Mouse (Mus musculus) thymus, postnatal 10 days (tissue): Measurements from ENCODE around the gene Itgad.

ENCODE experiments used
- DNase-seq, 2 experiments: peaks; one replicate each; pipeline ENCODE4 v3.0.0; 2021; ENCODE audit warnings: low spot score in 2 of 2

Itgad gene

DNA sequence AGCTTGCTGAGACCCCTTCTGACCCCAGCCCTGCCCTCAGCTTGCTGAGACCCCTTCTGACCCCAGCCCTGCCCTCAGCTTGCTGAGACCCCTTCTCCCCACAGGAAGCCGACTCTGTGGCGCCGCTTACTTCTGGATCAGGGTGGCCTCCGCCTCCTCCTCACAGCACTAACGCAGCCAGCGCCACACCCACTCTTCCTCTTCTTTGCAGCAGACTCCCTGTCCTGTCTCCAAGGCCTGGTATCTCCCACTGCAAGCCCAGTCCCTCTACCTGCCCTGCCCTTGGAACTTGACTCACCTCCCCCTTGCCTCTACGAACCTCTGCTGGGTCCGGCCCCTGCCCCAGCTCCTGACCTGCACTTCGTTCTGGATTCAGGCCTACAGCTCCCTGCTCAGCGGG, 89.7 kb downstream of the Itgad start:
- no peak for DNase-seq

DNA sequence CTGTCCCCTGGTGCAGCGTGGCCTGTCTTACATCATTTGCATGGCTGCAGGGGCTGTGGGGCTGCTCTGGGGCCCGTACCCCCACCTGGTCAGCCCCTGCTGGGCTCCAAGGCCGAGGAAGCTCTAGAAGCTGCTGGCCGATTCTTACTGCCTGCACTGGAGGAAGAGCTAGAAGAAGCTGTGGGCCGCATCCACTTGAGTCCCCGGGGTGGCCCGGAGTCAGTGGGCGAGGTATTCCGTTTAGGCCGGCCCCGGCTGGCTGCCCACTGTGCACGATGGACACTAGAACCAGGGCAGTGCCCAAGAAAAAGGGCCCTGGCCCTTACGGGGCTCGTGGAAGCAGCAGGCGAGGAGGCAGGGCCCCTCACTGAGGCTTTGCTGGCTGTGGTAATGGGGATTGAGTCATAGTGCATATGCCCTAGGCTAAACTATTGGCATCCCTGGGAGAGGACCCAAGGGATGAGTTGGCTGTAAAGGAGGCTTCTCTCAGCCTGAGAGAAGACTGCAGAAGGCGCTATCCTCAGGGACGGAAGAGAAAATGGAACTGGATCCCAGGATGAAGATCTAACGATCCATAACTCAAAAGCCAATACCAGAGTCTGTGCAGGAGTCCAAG, 90.3 kb downstream of the Itgad start:
- no peak for DNase-seq

- DNase-seq: no peak
These were observed 91.4 kb downstream of the Itgad start for GRCm38 (mm10) chr7:128245547-128245946.

DNA sequence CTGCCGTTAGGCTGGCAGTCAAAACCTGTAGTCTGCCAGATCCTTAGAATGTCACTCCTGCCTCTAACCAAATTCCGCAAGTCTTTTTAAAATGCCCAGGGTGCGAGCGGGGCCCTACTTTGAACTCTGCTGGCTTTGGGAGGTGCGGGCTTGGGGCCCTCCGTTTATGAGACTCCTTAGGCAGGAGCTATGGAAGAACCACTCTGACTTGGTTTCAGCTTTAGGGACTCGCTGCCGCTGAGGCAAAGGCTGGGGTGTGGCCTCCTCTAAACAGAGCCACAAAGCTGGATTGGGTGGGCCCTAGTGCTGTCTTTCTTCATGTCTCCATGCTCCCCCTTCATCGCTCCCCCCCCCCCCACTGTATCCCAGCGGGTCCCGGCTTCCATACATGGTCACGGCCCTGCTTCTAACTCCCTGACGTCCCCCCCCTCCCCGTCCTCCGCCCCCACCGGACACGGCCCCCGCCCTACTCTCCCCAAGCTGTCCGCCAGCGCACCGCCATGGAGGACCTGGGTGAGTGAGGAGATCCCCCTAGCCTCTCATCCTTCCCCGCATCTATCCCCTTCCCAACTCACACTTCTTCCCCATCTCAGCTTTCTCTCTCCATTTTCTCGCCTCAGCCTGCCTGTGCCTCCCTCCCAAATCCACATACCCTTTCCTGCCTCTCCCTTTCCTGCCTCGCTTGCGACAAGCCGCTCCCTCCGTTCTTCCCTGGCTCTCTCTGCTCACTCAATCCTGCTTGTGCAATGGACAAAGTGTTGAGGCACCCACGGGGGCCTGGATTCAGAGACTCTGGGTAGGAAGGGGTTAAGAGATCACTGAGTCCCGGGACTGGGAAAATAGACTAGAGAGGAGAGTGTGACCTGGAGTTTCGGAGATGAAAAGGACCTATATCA, 92.6 kb downstream of the Itgad start, which contains the start of gene Tgfb1i1:
Tgfb1i1 (plus strand) TSS at position 317 of the 896 bp plus-strand sequence.
- DNase-seq: no peak

DNA sequence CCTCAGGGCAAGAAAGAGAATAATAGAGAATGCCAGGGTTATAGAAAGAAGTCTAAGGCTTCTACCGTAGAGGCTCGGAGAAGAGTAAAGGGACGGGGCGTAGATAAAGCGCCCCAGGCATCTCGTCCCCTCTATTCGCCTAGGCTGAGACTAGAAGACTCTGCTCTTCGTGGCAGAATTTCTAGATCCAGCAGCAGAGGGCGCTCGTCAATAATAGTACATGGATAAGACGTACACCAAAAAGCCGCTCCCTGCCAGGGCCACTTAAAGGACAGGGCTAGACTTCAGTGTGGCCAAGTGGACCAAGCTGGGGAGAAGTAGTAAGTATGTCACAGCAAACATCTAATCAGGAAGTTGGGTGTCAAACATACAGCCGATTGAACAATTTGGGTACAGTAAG, 93.3 kb downstream of the Itgad start:
- peak; percentile 61 to 78 for DNase-seq

- no peak for DNase-seq
These were observed 94.2 kb downstream of the Itgad start for GRCm38 (mm10) chr7:128248081-128249042.

DNA sequence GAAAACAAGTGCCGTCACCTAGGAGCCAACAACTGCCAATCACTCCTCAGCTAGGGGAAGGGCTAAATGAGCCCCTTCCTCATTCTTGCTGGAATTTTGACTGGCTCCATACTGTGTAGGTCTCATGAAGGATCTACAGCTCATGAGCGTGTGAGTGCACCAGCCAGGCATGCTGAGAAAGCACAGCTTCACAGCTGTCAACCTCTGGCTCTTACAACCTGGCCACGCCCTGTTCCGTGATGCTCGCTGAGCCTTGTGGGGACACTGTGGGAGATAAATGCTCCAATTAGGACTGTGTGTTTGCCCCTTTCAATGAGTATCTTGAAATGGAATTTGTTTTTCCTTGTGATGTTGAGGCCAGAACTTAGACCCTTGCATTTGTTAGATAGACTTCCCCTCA, 95.8 kb downstream of the Itgad start:
- no peak for DNase-seq

GRCm38 (mm10) chr7:128251946-128252345, 97.8 kb downstream of the Itgad start:
- DNase-seq: peak; percentile 22 to 31

- DNase-seq: peak; percentile 82 to 88
These were observed 98.4 kb downstream of the Itgad start for GRCm38 (mm10) chr7:128252609-128253008.

DNA sequence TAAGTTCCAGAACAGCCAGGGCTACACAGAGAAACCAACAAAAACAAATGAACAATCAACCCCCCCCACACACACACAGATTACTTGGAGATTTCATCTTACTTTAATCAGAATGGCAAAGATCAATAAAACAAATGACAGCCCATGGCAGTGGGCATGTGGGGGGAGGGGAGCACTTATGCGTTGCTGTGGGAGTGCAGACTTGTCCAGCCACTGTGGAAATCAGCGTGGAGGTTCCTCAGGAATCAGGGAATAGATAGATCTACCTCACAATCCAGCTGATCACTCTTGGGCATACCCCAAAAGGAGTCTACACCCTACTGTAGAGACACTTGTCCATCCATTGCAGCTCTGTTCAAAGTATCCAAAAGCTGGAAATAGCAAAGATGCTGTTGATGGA, 100.8 kb downstream of the Itgad start:
- DNase-seq: no peak

DNA sequence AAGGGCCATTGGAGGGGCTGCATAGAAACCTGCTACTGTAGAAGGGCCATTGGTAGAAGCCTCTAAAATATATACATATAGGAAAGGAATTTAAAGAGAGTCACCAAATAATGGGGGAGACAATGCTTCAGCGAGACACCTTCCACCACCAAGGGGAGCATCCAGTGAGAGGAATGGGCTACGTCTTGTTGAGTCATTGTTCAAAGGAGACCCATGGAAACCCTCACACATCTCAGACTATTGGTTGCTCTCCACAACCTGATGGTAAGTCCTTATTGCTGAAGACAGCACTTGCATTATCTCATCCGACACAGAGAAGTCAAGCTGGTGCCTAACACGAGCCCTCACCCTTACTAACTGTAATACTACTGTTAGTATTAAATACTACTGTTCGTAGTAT, 101.6 kb downstream of the Itgad start:
- DNase-seq: no peak

GRCm38 (mm10) chr7:128256783-128257334, 102.7 kb downstream of the Itgad start:
- no peak for DNase-seq

DNA sequence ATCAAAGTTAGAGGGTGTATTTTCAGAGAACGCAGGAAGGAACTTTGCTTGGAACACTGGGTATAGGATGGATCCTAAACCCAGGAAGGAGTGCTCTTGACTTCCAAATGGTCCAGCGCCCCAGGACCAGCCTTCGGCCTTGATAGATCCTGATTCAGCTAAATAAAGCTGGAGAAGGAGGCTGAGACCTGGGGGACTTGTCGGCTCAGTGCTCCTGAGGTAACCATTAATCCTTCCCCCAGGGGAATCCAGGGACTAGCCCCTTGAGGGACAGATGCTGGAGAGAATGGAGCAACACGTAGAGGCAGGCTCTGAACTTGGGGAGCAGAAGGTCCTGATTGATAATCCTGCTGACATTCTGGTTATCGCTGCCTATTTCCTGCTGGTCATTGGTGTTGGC, 111.2 kb downstream of the Itgad start, which contains the start of gene Slc5a2:
Slc5a2 (plus strand) TSS at position 247 of the 400 bp plus-strand sequence.
- DNase-seq: no peak

GRCm38 (mm10) chr7:128266056-128266455, 111.9 kb downstream of the Itgad start:
- DNase-seq: no peak

GRCm38 (mm10) chr7:128267391-128267790, 113.2 kb downstream of the Itgad start:
- no peak for DNase-seq

- DNase-seq: no peak
These were observed 113.6 kb downstream of the Itgad start for GRCm38 (mm10) chr7:128267813-128268212.

GRCm38 (mm10) chr7:128270431-128270850, 116.3 kb downstream of the Itgad start:
- DNase-seq: no peak

GRCm38 (mm10) chr7:128271496-128271895, 117.3 kb downstream of the Itgad start:
- DNase-seq: no peak
